Mouse (Mus musculus): Measurements from ENCODE around the gene Arhgef5. TPM values are rescaled to one million over a fixed set of nuclear protein-coding genes. Genes with fewer than 3 reads are reported as not detected.

The Arhgef5 gene
- total RNA-seq, 2 experiments from 2014 or later: 4.2 to 4.4 TPM

GRCm38 (mm10) chr6:43310071-43310470 is 44.7 kb downstream of the Arhgef5 start:
- DNase-seq (ENCODE audit: extremely low spot score in 1 of 2, low spot score in 2 of 2): no peak

DNA sequence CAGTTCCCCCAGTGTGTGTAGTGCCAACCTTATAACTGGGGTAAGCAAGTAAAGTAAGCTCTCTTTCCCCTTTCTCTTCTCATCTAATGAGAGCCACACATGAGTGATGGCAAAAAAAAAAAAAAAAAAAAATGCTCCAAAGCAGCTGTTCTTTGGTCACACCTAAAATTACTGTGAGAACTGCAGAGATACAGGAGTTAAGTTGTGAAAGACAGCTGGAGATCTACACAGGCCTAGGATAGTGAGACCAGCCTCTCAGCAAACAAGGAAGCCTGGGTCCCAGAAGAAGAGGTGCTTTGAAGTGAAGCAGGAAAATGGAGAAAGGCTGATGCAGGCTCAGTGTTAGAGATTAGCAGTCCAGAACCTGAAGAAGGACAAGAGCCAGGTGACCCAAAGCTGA is 47.2 kb downstream of the Arhgef5 start:
- intact Hi-C loops (cut with DNase I): no loop called here
- DNase-seq (ENCODE audit: extremely low spot score in 1 of 2, low spot score in 2 of 2): no peak

More at GRCm38 (mm10) chr6:43310071-43310470, 44.7 kb downstream of the Arhgef5 start:
- intact Hi-C loops (cut with DNase I): no loop called here

DNA sequence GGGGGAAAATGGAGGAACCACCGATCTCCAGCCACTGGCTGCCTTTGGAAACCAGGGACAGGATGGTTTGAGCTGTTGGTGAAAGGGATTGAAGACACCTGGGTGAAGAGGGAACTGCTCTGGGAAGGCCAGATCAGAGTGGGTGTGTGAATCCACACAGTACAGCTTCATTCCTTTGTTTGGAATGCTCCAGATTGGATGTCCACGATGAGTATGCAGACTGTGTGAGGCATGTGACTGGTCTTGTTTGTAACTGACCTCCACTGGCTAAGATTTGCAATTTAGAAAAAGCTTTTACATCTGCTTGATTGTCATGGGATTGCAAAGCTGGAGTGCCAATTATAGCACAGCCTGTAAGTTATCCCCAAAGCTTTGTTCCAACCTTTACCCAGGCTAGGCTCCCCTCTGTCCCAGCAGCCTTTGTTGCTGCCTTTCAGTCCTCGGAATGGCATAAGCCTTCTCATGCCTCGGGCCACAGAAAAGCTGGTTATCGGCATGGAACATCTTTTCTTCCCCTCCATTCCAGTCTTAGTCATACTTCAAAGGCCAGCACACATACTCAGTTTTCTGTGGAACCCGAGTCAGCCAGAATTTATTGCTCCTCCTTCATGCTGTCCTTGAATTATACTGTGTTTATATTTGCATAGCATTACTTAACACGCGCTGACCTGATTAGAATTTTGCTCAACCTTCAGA is 47.7 kb downstream of the Arhgef5 start:
- no peak for DNase-seq (ENCODE audit: extremely low spot score in 1 of 2, low spot score in 2 of 2)
- intact Hi-C loops (cut with DNase I): no loop called here

DNA sequence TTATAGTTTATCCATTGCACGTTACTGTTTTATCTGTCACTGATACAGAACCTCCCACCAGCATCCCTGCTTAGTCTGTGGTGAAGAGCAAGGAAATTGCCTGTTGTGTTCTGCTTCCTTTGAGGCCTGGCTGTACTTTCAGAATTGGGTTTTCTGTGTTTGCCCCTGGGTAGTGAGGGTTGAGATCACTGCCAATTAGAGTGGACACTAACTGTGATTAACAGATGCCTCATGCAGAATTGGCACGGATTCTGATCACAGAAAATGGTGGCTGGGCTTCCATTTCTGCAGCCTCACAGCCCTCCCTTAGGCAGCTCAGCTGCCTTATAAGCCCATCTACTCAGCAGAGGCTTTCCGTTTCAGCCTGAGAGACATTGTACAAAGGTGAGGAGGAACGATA is 68.1 kb downstream of the Arhgef5 start:
- DNase-seq (ENCODE audit: extremely low spot score in 1 of 2, low spot score in 2 of 2): no peak
- intact Hi-C loops (cut with DNase I): no loop called here

GRCm38 (mm10) chr6:43335619-43336234 is 70.3 kb downstream of the Arhgef5 start:
- intact Hi-C loops (cut with DNase I): no loop called here
- DNase-seq (ENCODE audit: extremely low spot score in 1 of 2, low spot score in 2 of 2): peak in 1 of 2 experiments; percentile 27

DNA sequence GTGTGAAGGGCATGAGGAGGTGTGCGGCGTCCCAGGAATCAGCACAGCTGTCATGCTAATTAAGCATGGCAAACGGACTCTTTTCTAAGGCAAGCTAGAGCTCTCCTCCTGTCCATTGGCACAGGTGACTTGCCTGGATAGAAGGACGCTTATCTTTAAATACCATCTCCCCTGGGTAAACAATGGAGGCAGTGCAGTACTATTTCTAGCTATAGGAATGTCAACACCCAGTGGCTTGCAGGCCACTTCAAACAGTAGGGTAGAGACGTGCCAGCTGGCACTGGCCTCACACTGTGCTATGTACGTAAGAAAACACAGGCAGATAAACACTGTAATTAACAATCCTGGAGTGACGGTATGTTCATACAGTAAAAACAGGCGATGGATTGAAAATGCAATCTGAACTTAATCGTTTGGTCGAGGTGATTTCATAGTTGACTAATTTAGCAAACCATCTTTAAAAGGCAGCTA is 72.1 kb downstream of the Arhgef5 start:
- DNase-seq (ENCODE audit: extremely low spot score in 1 of 2, low spot score in 2 of 2): peak in 1 of 2 experiments; percentile 34
- intact Hi-C loops (cut with DNase I): no loop called here

DNA sequence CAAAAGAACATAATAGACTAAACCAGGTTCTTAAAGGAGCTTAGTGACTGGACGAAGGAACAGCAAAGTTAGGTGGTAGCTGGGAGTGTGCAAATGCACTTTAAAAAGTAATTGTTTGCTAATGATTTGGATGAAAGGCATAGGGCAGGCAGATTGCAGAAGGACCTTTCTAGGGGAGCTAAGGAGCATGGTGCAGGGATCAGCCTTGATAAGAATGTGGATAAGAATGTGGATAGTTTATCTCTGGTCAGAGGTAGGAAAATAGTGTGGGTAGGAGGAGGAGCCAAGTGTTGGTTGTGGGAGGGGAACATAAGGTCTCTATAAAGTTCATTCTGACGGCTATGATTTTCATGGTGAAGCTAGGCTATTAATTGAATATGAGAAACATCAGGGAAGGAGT is 73.4 kb downstream of the Arhgef5 start:
- no peak for DNase-seq (ENCODE audit: extremely low spot score in 1 of 2, low spot score in 2 of 2)
- intact Hi-C loops (cut with DNase I): no loop called here

Other genes with a start within 250 kb of the Arhgef5 start
- gene Olfr441, start 159.2 kb upstream of the Arhgef5 start, total RNA-seq (2021): under 1 TPM in 1 of 2 experiments, not detected in 1; 0.14 TPM
- gene Olfr237-ps1, start 119.0 kb upstream of the Arhgef5 start, total RNA-seq (2021): not detected
- not detected for gene Olfr437, start 102.3 kb upstream of the Arhgef5 start, total RNA-seq (2021)
- not detected for gene Olfr13, start 93.4 kb upstream of the Arhgef5 start, total RNA-seq (2021)
- not detected for gene Olfr435, start 68.4 kb upstream of the Arhgef5 start, total RNA-seq (2021)
- not detected for gene Olfr434, start 52.6 kb upstream of the Arhgef5 start, total RNA-seq (2021)
- gene Olfr47, start 34.1 kb upstream of the Arhgef5 start, total RNA-seq (2021): not detected
- not detected for gene Nobox, start 44.0 kb downstream of the Arhgef5 start, total RNA-seq (2021)

All from left cerebral cortex, postnatal 10 days (tissue).